Mouse (Mus musculus) MEL (cell line): ENCODE data around the gene Ensa.

Source experiments
- BHLHE40 ChIP-seq: IDR thresholded peaks from 2 replicates; pipeline ENCODE4 v1.6.1; 2012; ENCODE audit warnings: low read depth, mild to moderate bottlenecking, inconsistent platforms, low read length, improper control_type of control experiment, borderline replicate concordance
- CTCF ChIP-seq, 3 experiments: IDR thresholded peaks in 2 of 3; conservative IDR thresholded peaks in 1 of 3; 2 replicates each; pipeline ENCODE4 v1.5.1; 2011 to 2012; ENCODE audit warnings: low read length in 3 of 3, low read depth in 2 of 3, mild to moderate bottlenecking in 2 of 3, improper control_type of control experiment in 1 of 3, inconsistent platforms in 1 of 3, mixed read lengths in 1 of 3, moderate library complexity in 1 of 3; ENCODE audit not compliant: control insufficient read depth in 1 of 3, insufficient read depth in 1 of 3, poor library complexity in 1 of 3, severe bottlenecking in 1 of 3
- EP300 ChIP-seq, 2 experiments: IDR thresholded peaks; 2 replicates each; pipeline ENCODE4 v1.6.1; 2011; ENCODE audit warnings: improper control_type of control experiment in 2 of 2, low read length in 2 of 2, low read depth in 1 of 2, mild to moderate bottlenecking in 1 of 2
- ETS1 ChIP-seq: IDR thresholded peaks from 2 replicates; pipeline ENCODE4 v1.6.1; 2012; ENCODE audit warnings: low read depth, mild to moderate bottlenecking, inconsistent platforms, low read length, improper control_type of control experiment, moderate library complexity
- MAFK ChIP-seq: IDR thresholded peaks from 2 replicates; pipeline ENCODE4 v1.6.1; 2011; ENCODE audit warnings: low read depth, mild to moderate bottlenecking, low read length, improper control_type of control experiment, borderline replicate concordance
- NRF1 ChIP-seq: IDR thresholded peaks from 2 replicates; pipeline ENCODE4 v1.6.1; 2014; ENCODE audit warnings: low read depth, mild to moderate bottlenecking, inconsistent platforms, low read length, improper control_type of control experiment, moderate library complexity; ENCODE audit not compliant: poor library complexity, insufficient read depth, severe bottlenecking
- POLR2A ChIP-seq, 2 experiments: IDR thresholded peaks; 2 replicates each; pipeline ENCODE4 v1.6.1; 2011 to 2012; ENCODE audit warnings: low read length in 2 of 2, mild to moderate bottlenecking in 2 of 2, control low read depth in 1 of 2, improper control_type of control experiment in 1 of 2, low read depth in 1 of 2, moderate library complexity in 1 of 2; ENCODE audit not compliant: control insufficient read depth in 1 of 2, insufficient read depth in 1 of 2, poor library complexity in 1 of 2
- SIN3A ChIP-seq: IDR thresholded peaks from 2 replicates; pipeline ENCODE4 v1.6.1; 2012; ENCODE audit warnings: low read length, improper control_type of control experiment, inconsistent platforms
- USF1 ChIP-seq: IDR thresholded peaks from 2 replicates; pipeline ENCODE4 v1.6.1; 2014; ENCODE audit warnings: low read depth, mild to moderate bottlenecking, inconsistent platforms, low read length, improper control_type of control experiment, moderate library complexity
- ZC3H11A ChIP-seq: IDR thresholded peaks from 2 replicates; pipeline ENCODE4 v1.6.1; 2012; ENCODE audit warnings: low read depth, mild to moderate bottlenecking, inconsistent platforms, low read length, improper control_type of control experiment

GRCm38 (mm10) chr3:95681365-95681764, 56.6 kb downstream of the Ensa start:
- TF ChIP-seq SIN3A (no peak), CTCF (IDR thresholded peaks at IDR 0.05 in 2 of 3, conservative IDR thresholded peaks at IDR 0.05 in 1 of 3; ENCODE audit: control insufficient read depth in 1 of 3, insufficient read depth in 1 of 3, low read depth in 2 of 3, low read length in 3 of 3, poor library complexity in 1 of 3, severe bottlenecking in 1 of 3) (no peak), POLR2A (IDR thresholded peaks at IDR 0.05; ENCODE audit: control insufficient read depth in 1 of 2, insufficient read depth in 1 of 2, low read depth in 1 of 2, low read length in 2 of 2, poor library complexity in 1 of 2) (no peak), NRF1 (no peak), BHLHE40 (no peak), MAFK (no peak), ZC3H11A (no peak), USF1 (no peak), ETS1 (no peak), EP300 (IDR thresholded peaks at IDR 0.05; ENCODE audit: low read depth in 1 of 2, low read length in 2 of 2) (no peak)
